Mouse (Mus musculus): ENCODE measurements around the gene Rtn4rl1. TPM values are rescaled to one million over a fixed set of nuclear protein-coding genes. Genes with fewer than 3 reads are reported as not detected.

The Rtn4rl1 gene
- polyA plus RNA-seq (2012) = 0.83 and 0.88 TPM in 2 replicates

GRCm38 (mm10) chr11:75193256-75194071 is at the start of gene Rtn4rl1:
Rtn4rl1 (plus strand) TSS chr11:75193783.

GRCm38 (mm10) chr11:75169405-75170080 is 24.0 kb upstream of the Rtn4rl1 start, which contains the start of gene Hic1:
Hic1 (minus strand) TSS chr11:75169519.

GRCm38 (mm10) chr11:75178672-75179208 is 14.8 kb upstream of the Rtn4rl1 start, which contains the start of gene Ovca2:
Ovca2 (minus strand) TSS chr11:75178835.

GRCm38 (mm10) chr11:75190905-75191441 is 2.6 kb upstream of the Rtn4rl1 start, which contains the start of gene Dph1:
Dph1 (minus strand) TSS chr11:75191241.

Other genes with a start within 250 kb of the Rtn4rl1 start
- gene Hic1, start 24.3 kb upstream of the Rtn4rl1 start, polyA plus RNA-seq (2012) = 1.1 and 2.2 TPM in 2 replicates
- gene Ovca2, start 14.9 kb upstream of the Rtn4rl1 start, polyA plus RNA-seq (2012) = 1.4 and 2.2 TPM in 2 replicates
- gene Dph1, start 2.5 kb upstream of the Rtn4rl1 start, polyA plus RNA-seq (2012) = 66.4 and 73.8 TPM in 2 replicates
- gene Rpa1, start 154.5 kb downstream of the Rtn4rl1 start, polyA plus RNA-seq (2012) = 63.7 and 70.6 TPM in 2 replicates
- 1.0 and 1.1 TPM in 2 replicates for gene Smyd4, start 154.7 kb downstream of the Rtn4rl1 start, polyA plus RNA-seq (2012)
- gene Serpinf1, start 228.9 kb downstream of the Rtn4rl1 start, polyA plus RNA-seq (2012) = 70.7 and 77.3 TPM in 2 replicates
- gene Serpinf2, start 245.8 kb downstream of the Rtn4rl1 start, polyA plus RNA-seq (2012) = 0.15 TPM in 1 of 2 replicates, not detected in the other